Mouse (Mus musculus): Measurements from ENCODE around the gene Nap1l4.

DNA sequence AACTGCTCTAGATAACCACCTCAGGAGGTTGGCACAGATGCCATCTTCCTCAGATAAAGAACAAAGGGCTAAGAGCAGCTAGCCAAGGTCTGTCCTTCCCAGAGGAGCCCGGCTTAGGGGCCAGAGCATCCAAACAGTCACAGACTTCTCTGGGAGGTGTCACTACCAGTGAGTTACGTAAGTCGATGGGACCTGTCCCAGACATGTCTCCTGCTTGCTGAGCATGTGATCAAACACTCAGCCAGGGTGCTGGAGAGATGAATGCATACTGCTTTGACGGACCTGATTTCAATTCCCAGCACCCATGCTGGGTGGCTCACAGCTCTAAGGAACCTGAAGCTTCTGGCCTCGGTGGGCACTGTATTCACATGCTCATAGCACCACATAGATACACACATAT, 38.7 kb upstream of the Nap1l4 start:
- TF ChIP-seq CTCF (IDR thresholded peaks at IDR 0.05; ENCODE audit: extremely low read depth, insufficient read depth, insufficient read length, insufficient replicate concordance) (no peak), POLR2A (IDR thresholded peaks at IDR 0.05; ENCODE audit: low read depth, low read length) (no peak)
